Mouse (Mus musculus) CD4-positive, CD25-positive, alpha-beta regulatory T cell, adult 4 months (primary cell): ENCODE measurements around the gene Wwox. TPM values are rescaled to one million over a fixed set of nuclear protein-coding genes. Genes with fewer than 3 reads are reported as not detected.

Source experiments
- ATAC-seq: one replicate; pipeline ENCODE4 v1.8.0; 2017
- polyA plus RNA-seq, 2 experiments: library from polyadenylated mRNA; unstranded; fragments of 100-300 nt; shearing (Covaris generic); gene quantifications; one replicate each; pipeline ENCODE4 v1.2.1; 2017

Wwox gene
- polyA plus RNA-seq, 2 experiments from 2014 or later = 13.6 to 20.6 TPM

DNA sequence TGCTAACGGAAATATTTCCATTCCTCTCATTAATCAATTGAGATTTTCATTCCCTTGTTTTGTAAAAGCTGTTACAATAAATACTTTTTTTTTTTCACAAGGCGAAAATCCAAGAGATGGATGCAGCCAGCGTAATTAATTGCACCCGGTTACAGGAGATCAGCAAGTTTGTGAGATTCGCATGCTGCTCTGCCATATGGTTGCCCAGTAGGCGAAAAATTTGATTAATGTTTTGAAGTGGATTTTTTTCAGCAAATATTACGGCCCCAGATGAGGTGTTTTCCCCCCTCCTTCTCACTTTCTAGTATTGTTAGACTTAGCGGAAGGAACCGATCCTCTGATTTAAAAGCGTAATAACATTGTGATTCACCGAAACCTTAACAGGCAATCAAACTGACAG, 160.7 kb downstream of the Wwox start:
- ATAC-seq = no peak

DNA sequence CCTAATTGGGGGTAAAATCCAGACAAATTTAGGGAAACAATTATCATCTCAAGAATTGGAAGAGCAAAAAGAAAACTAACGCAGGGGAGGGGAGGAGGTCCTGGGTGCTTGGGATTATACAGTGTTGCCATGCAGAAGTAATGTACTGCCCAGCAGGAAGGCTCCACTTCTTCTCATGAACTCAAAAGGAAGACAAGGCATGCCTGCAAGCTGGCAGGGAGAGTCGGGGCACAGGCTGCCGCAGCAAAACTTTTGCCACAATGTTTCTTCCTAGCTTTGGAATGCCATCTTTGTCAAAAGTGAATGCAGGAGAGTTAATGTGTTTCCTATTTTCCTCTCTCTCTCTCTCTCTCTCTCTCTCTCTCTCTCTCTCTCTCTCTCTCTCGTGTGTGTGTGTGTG, 163.6 kb downstream of the Wwox start:
- no peak for ATAC-seq

DNA sequence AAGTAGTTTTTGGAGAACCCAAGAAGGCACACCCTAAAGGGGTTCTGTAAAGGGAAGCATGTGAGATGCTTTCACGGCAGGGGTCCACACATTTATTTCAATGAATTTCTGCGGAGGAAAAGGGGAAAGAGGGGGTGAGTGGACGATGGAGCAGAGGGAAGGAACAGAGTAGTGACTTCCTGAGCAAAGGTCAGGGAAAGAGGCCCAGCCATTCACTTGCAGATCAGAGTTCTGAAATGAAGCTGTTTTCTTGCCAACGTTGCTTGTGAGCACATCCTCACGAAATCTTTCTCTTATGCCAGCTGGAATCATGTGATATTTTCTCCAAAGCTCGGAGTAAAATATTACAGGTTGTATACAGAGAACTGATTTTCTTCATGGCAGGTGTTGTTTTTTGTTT, 164.1 kb downstream of the Wwox start:
- no peak for ATAC-seq

DNA sequence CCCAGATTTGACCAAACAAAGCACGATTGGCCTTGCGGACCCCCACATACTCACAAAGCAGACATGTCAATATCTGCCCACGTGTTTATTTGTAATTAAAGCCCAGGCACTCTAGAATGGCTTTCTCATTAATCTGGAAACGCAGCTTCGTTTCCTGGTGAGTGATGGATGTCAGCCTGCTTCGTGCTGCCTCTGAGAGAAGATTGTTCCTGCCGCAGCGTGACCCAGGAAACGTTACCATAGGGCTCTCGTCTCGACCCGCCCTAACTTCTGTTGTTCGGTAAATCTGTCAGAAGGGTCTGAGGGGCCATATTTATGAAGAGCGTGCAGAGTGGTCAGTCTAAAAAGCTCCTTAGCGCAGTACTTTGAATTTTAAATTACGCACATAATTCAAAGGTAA, 164.9 kb downstream of the Wwox start:
- no peak for ATAC-seq

DNA sequence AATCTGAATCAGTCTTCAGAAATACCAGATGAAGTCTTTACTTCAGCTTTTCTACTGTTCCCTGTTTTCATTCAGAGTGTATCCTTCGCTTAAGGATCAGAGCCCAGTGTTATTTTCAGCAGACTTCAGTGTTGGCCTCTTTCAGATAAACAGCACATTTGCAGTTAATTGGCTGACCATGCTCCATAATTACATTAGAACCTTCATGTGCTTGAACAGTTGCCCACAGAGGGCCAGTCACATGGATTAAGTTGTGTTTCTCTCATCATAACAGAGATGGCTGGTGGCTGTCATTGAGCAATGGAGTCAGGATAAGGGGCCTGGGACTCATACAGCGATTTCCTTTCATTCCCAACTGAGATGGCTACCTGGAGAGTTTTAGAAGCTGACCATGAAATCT, 166.2 kb downstream of the Wwox start:
- ATAC-seq = no peak

DNA sequence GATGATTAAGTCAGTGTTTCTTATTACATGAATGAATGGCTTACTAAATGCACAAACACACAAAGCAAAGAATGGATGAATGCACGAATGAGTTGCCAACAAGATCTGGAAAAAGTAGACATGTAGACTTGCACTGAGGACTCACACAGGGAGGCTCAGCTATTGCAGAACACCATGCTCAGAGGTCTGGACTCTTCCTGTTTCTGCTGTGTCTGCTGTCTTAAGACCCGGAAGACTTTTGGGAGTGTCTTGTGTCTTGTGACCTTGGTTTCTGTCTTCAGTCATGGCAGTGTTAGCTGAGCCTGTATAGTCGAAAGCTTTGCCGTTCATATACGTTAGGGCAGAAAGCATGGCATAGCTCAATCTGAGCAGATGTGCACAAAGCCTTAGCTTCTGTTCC, 169.9 kb downstream of the Wwox start:
- no peak for ATAC-seq

DNA sequence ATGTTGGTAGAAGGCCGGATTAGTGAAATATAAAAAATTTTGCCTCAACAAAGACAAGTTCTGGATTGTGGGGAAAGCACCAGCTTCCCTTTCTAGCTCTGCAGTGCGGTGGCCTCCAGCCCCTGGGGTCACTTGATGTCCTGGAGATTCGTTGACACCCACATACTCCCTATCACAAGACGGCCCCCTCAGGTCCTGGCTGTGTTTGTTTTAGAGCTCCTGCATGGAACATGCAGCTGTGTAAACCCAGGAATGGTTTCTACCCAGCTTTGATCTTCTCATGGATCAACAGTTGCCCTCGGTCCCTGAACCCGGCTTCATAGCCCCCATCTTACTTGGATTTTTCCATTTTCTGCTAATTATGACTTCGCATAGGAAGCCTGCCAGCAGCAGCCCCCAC, 171.6 kb downstream of the Wwox start:
- ATAC-seq = no peak

DNA sequence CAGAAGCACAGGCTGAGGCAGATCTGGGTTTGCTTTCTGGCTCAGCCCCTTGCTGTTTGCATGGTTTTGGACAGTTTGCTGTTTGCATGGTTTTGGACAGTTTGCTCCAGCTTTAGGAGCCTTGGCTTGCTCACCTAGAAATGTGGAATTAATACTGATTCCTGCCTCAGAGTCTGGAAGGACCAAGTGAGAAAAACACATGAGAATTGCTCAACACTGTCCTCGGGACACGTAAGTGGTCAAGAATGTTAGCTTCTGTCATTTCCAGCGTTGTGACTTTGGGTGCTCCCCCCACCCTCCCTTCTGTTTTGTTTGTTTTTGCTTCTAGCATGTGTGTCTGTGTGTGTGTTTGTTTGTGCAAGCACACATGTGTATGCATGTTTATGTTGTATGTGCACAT, 172.6 kb downstream of the Wwox start:
- ATAC-seq = no peak

DNA sequence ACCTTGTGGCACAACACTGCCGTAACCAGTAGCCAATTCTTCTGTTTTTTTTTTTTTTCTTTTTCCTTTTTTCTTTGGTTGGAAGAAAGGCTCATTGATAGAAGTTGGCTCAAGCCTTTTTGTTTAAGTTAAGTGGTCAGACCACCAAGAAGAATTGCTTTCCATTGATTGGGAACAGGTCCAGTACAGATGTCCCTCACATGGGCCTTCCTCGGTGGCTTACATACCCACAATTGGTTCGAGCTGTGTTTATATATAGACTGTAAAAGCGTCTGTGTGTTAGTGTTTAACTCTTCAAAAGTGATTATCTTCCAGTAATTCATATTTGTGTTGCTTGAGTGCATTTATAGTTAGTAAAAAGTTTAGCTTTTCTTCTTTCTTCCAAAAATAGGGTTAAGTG, 176.0 kb downstream of the Wwox start:
- ATAC-seq = no peak

DNA sequence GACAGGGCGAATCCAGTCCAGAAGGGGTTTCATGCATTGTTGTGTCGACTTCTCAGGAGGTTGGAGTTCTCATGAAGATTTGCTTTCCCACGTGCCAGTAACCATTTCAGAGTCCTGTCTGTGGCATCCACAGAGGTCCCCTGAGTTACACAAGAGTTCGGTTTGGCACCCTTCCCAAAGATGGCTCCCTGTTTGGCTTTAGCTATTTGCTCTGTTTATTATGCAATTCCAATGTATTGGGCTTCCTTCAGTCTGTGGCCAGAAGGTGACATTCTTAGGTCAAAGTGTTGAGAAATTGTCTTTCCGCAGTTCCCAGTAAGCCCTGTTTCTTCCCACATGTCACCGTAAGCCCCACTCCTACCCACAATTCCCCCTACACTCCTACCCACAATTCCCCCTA, 176.5 kb downstream of the Wwox start:
- no peak for ATAC-seq

DNA sequence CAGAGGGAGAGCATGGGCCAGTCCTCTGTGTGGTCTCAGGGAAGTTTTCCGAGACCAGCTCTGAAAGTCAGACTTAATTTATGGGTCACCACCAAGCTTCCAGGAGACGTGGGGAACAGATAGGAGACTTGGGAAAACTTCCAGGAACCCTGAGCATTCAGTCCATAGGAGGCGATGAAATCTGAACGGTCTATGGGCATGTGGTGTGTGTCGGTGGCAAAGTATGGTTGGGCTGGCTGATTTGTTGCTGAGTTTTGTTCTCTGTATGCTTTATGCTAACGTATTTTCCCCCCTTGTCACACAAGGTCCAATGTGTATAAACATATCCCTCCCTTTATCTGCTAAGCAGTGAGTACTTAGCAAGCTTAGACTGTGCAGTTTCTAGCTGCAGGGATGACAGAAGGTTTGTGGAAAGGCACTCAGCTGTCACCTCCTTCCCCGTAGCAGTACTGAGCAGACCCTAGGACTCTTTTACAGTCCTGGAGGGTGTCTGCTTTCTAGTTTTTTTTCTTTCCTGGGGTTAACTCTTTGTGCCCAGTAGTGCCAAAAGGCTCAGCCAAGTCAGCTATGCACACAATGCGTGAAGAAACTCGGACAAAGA, 179.6 kb downstream of the Wwox start:
- no peak for ATAC-seq

DNA sequence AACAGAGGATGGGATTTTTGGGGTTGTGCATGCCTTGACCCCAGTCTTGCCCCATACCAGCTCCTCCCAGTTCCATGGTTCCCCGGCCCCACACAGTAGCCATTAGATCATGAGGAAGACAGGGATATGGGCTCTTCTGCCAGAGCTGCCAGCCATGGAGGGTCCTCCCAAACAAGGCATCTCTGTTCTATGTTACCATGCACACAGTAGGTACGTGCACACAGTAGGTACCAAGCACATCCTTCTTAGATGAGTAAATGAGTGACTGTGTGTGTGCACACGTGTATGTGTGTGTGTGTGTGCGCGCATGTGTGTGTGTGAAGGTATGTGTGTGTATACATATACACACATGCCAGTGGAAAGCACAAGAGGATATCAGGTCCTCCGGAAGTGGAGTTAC, 185.9 kb downstream of the Wwox start:
- ATAC-seq = no peak

DNA sequence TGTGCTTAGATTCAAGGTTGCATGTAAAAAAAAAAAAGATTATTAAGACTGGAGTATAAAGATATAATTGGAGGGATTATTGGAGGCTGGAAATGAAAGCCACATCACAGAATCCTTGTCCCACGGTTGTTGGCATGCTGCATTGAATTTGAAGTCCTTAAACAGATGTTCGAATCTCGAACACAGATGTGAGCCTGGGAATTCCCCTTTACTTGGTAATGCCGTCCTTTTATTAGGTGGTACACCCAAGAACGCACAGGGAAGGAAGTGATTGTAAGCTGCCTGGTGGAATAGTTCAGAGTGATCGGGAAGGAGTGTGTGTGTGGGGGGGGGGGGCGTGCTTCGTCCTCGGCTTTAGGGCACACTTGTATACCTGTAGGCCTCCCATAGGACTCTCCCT, 187.4 kb downstream of the Wwox start:
- no peak for ATAC-seq

DNA sequence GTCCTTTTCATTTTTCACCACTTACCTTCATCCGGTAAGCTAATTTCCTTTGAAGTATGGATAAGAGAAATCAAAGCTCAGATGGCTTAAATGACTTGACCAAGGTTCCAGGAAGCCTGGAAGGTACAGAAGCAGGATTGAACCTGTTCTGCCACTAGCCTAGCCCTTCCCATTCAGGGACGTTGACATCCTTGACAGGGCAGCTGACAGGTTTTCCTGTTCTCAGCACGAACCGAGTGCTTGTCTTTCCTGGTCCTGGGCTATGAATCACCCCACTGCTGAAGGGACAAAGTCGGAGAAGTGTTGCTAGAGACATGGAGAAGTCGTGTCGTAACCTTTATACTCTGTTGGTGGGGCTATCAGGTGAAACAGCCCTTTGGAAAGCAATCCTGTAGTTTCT, 190.3 kb downstream of the Wwox start:
- no peak for ATAC-seq

DNA sequence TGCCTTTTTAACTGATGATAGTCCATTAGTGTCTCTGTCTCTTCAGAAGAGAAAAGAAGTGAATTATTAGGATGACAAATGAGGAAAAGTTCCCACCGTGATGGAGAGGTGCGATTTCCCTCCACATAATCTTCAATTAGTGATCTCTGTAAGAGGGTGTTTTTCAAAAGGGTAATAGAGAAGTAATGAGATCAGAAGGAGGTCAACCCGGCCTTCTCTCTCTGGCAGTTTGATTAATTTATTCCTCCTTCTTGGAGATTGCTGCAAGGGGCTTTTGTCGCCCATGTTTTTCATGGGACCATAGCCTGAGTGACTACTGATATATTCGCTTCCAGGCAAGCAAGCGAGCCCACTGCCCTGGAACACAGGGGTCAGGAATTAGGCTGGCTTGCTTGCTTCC, 191.6 kb downstream of the Wwox start:
- no peak for ATAC-seq

DNA sequence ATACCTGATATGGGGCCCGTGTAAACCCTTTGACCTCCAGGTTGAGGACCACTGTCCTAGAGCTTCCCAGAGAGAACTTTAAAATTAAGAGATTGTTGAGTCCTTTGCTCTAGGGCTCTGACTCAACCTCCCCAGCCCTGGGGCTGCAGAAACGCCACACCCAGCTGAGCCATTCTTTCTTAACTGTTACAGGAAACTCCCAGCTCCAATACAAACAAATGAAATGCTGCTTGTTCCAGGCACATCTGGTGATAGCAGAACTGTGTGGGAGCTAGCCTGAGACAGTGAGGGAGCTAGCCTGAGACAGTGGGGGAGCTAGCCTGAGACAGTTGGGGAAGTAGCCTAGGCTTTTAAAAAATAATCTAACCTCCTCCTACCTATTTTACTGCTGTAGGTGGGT, 194.7 kb downstream of the Wwox start:
- ATAC-seq = no peak

DNA sequence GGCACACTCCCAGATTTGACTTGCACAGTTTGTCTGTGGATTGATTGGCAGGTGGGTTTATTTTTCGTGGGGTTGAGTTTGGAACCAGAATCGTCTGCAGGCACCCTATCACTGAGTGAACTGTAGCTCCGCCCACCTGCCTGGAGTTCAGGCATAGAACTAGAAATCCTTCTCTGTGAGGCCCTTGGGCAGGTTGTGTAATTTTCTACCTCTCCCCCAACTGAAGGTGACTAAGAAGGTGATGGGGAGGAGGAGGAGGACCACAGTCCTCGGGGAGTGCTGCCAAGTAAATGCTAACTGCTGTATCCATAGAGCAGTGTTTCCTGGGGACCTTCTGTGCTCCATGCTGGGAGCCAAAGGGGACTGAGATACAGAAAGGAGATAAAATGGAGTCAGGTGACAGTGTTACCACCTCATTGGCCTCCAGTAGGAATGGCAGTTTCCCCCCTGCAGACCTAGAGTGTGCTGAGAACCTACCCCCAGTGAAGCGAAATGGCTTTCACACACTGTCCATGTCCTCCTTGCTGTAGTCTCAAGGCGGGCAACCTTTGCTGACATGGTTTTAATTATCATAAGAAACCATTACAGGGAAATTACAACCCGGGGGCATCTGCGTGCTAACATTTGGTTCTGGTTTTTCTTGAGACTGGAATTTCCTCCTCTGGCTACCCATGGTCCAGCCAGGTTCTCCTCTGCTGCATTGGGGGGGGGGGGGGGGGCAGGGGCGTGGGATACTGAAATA, 195.4 kb downstream of the Wwox start:
- ATAC-seq = no peak

DNA sequence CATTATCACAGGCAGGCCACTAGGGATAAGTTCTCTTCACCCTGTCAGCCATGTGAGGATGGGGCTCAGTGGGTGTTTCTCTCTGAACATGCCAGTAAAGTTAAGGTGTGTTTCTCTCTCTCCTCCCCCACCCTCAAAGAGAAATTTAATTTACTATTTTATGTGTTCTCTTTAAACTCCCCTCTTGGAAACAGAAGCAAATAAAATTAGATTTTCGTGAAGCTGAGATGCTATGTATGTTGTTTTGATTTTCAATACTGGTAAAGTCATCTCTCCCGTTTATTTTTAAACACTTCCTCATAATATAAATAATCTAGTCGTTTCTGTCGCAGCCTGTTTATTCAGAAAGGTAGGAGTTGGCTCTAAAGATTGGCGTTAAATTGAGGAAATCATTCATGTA, 196.9 kb downstream of the Wwox start:
- ATAC-seq = no peak

DNA sequence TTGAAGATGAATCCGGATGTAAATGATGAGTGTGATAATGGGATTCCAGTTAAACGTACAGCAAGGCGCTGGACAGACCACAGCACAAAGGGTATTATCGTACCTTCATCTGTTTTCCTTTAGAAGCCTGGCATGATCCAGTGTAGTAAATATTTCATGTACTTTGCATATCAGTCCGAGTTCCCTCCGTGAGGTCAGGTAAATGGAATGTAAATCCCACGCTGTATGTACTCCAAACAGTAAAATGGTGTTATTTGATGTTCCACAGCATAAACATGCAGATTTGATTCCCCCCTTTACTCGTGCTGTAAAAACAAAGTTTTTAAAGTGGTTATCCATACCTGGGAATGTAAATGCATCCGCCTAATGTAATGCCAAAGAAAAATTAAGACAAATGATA, 202.4 kb downstream of the Wwox start:
- ATAC-seq = no peak

DNA sequence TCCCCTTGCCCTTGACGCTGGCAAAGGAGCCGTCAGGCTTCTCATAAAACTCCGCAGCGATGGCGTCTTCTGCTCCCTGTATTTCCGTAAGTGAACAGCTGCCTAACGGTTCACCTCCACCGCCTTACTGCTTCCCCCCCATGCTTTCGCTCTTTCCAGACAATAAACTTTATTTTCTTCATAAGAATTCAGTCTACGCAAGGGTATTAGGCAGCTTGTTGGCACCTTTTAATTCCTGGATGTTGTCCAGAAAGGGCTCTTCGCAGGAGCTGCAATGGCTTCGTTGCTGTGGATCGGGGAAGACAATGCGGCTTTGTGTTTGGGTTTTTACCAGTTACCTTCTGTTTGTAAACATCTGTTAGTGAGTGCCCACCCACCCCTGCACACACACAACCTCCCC, 211.3 kb downstream of the Wwox start:
- ATAC-seq = no peak

DNA sequence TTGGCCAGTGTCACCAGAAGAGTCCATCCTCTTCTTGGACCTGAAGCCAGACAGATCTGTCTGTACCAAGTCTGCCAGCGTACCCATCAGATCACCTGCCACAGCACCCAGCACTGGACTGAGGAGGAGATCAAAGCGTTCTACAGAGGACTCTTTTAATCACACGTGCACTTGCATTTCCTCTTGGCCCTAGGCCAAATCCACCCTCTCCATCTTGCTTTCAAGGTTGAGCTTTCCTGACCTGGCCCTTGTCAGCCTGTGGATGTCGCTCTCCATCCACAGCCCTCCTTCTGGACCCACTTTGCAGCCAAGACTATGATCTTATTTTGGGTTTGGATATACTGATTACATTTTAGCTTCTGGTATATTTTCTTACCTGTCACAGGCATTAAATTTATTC, 218.3 kb downstream of the Wwox start:
- ATAC-seq = no peak

DNA sequence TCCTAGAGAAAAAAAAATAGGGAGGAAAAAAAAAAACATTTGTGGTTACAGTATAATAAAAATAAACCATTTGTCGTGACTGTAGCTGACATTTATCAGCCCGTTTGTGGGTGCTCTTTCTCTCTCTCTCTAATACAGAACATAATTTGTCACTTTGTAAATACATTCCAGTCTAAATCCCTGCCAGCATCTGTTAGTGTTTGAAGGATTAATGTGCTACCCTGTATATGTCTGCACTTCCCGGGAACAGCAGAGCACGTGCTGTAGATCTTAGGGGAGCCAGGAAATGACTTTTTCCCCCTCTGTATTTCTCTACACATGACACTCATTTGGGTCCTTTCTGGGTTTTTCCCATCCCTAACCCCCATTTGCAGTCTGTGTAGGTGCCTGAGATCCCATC, 219.0 kb downstream of the Wwox start:
- ATAC-seq = no peak

DNA sequence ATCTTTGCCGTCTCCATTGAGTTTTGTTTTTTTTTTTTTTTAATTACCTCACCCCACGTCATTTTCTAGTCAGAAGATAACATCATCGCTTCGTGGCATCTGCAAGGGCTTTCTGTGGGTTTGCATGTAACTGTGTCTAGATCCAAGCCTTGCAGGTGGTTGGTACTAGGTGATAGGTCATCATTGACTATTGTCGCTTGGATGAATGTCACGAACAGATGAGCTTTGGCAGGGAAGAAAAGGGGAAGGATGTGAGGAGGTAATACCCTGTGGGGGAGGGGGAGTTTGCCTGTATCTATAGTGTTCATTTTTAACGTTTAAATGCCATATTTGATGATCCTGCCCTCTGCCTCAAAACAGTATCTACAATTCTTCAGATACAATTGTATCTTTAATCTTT, 223.6 kb downstream of the Wwox start:
- no peak for ATAC-seq

DNA sequence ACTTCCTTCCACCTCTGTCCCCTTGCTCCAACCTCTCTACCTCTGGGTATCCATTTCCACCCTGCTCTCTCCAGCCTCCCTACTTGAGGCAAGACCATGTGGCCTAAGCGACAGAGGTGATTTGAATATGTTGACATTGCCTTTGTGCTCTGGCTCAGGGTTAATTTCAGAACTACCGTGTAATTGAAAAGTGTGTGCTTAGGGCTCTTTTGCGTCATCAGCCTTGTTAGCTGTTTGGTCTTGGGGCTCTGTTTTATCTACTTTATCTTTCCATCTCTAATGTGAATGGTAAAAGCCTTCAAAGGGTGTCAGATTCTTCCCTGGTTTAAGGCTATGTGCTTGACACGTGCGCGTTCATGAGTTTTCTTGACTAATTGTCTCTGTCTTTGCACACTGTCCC, 226.1 kb downstream of the Wwox start:
- ATAC-seq = no peak

DNA sequence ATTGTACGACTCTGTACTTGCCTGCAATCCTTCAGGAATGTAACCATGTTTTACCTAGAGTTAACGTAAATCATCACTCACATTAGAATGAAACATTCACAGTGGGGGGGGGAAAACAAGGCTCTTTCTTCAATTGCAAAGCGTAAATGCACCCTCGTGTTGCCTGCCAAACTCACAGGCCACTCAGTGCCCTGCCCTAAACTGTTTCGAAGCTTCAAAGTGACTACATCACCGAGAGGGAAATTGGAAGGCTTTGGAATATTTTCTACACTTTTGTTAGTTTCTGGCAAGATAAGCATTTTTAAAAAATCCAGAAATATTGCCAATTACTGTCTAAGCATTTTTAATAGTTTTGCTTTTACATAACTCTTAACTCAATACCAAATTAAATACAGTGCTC, 231.3 kb downstream of the Wwox start:
- no peak for ATAC-seq
